Mouse (Mus musculus) heart, postnatal 0 days (tissue): ENCODE measurements around the gene Nhlrc2. TPM values are rescaled to one million over a fixed set of nuclear protein-coding genes. Genes with fewer than 3 reads are reported as not detected.
"Not testable (repeated sequence)": the region's sequence is repeated elsewhere in the genome, so short reads cannot be mapped to it uniquely, and the experiment has no call there.

Experiments
- ATAC-seq: fragments of 200-750 bp; cut with Nextera tagmentation; 2 replicates; pipeline ENCODE4 v1.8.0; 2017; ENCODE audit warnings: low read depth, moderate number of reproducible peaks, moderate library complexity; ENCODE audit not compliant: insufficient read depth
- DNase-seq: peaks from one replicate; pipeline ENCODE4 v3.0.0-alpha.2; 2016; ENCODE audit warnings: low spot score
- H3K27ac ChIP-seq: fragments of 300-500 bp; sonication (generic); 2 replicates; pipeline ENCODE4 v1.5.1; 2014; ENCODE audit warnings: low read depth, mild to moderate bottlenecking
- H3K27me3 ChIP-seq: fragments of 300-500 bp; sonication (generic); 2 replicates; pipeline ENCODE4 v1.6.1; 2014; ENCODE audit warnings: low read length, mixed read lengths; ENCODE audit not compliant: control insufficient read depth, insufficient read depth
- H3K36me3 ChIP-seq: fragments of 300-500 bp; sonication (generic); replicated peaks from 2 replicates; pipeline ENCODE4 v1.6.1; 2014; ENCODE audit warnings: low read length, mixed read lengths; ENCODE audit not compliant: control insufficient read depth, insufficient read depth
- H3K4me1 ChIP-seq: fragments of 300-500 bp; sonication (generic); 2 replicates; pipeline ENCODE4 v1.6.1; 2014; ENCODE audit warnings: antibody characterized with exemption; ENCODE audit not compliant: control insufficient read depth, insufficient read depth
- H3K4me2 ChIP-seq: fragments of 300-500 bp; sonication (generic); 2 replicates; pipeline ENCODE4 v1.6.1; 2014; ENCODE audit warnings: low read depth, mild to moderate bottlenecking, low read length, moderate library complexity
- H3K4me3 ChIP-seq: fragments of 300-500 bp; sonication (generic); 2 replicates; pipeline ENCODE4 v1.5.1; 2014; ENCODE audit warnings: low read depth, low read length
- H3K9ac ChIP-seq: fragments of 300-500 bp; sonication (generic); replicated peaks from 2 replicates; pipeline ENCODE4 v1.6.1; 2014; ENCODE audit warnings: low read depth, low read length, mixed read lengths
- H3K9me3 ChIP-seq: fragments of 300-500 bp; sonication (generic); replicated peaks from 2 replicates; pipeline ENCODE4 v1.6.1; 2016; ENCODE audit warnings: low read length; ENCODE audit not compliant: control insufficient read depth
- CTCF ChIP-seq: IDR thresholded peaks from 2 replicates; pipeline ENCODE4 v1.5.1; 2016; ENCODE audit warnings: antibody characterized with exemption, control low read depth, low read depth
- EP300 ChIP-seq: IDR thresholded peaks from 2 replicates; pipeline ENCODE4 v1.6.1; 2016; ENCODE audit warnings: antibody characterized with exemption, low read depth
- WGBS: fragments of 180-500 bp; shearing (Covaris S2); extraction: QIAGEN DNeasy Blood & Tissue Kit; methylation state at CpG from one replicate; pipeline ENCODE4 v1.1.7; 2014; 5-methylcytosine and 5-hydroxymethylcytosine counted together
- polyA plus RNA-seq: library from polyadenylated mRNA; unstranded; fragments of >200 nt; fragmentation: Nextera tagmentation; extraction: Ambion mirVana; gene quantifications from 2 replicates; pipeline ENCODE4 v1.2.1, GENCODE M21; 2015
- total RNA-seq: library from RNA; depleted of rRNA; stranded (reverse); fragments of >200 nt; gene quantifications from 2 replicates; pipeline ENCODE4 v1.2.3, GENCODE M21; 2014; ENCODE audit warnings: low replicate concordance; rRNA removed

Nhlrc2 gene
- total RNA-seq (28.9 and 30.4 TPM in 2 replicates), polyA plus RNA-seq (11.1 and 11.2 TPM in 2 replicates)

DNA sequence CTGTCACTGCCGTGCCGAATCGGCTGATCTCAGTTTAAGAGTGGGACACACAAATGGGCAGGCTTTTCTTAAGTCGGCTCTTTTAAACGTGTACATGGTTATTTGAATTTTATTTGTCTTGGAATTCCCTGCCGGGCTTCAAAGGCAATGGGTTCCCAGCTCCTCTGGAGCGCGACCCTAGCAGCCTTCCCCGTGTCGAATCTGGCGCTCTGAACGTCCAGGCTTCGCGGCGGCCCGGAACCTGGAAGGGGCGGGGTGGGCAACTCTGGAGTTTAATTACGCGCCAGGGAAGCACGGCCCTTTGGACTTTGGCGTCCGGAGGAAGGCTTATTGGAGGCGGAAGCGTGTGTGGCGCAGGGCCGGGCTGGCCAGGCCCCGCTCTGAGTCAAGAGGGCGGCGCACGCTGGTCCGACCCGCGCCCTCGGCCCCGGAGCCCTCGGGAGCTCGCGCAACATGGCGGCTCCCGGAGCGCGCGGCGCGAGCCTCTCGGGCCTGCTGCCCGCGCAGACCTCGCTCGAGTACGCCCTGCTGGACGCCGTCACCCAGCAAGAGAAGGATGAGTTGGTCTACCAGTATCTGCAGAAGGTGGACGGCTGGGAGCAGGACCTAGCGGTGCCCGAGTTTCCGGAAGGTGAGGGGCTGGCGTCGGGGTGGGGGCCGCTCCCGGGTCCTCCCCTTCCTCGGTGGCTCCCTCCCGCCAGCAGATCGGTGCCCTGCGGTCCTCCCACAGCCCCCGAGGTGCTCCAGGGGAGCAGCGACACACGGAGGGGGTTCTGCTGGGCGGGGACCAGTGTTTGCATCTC lies at the start of gene Nhlrc2:
Nhlrc2 (plus strand) TSS at position 32 of the 803 bp plus-strand sequence.
- under 1% methylated on average over 57 of the region's 69 CpGs for WGBS
- Histone ChIP-seq H3K9ac (peak within 1 kb of the TSS; percentile 95), H3K36me3 (peaks cover 26% of the 10 kb centered on the region), H3K27ac (peak within 1 kb of the TSS; percentile 97), H3K4me1 (peaks cover 18% of the 10 kb centered on the region), H3K4me2 (peak within 1 kb of the TSS; percentile 82), H3K27me3 (no peaks in the 10 kb centered on the region), H3K4me3 (peak within 1 kb of the TSS; percentile 90), H3K9me3 (no peaks in the 10 kb centered on the region)
- DNase-seq = peak; percentile 88
- no peak for TF ChIP-seq EP300
- no peak; the same call in 1 of the 2 replicates for TF ChIP-seq CTCF
- peak; percentile 90 for ATAC-seq

GRCm38 (mm10) chr19:56503069-56503468 lies 45.0 kb upstream of the Nhlrc2 start:
- not testable (repeated sequence) for H3K36me3 ChIP-seq, H3K4me3 ChIP-seq, H3K4me1 ChIP-seq, H3K9ac ChIP-seq, DNase-seq, H3K4me2 ChIP-seq, H3K27ac ChIP-seq, H3K27me3 ChIP-seq, H3K9me3 ChIP-seq
- peak; percentile 55; the same call in 1 of the 2 replicates for ATAC-seq
- WGBS = no CpG with 5 or more reads among the region's 5 CpGs

GRCm38 (mm10) chr19:56503525-56503924 lies 44.5 kb upstream of the Nhlrc2 start:
- H3K9me3 ChIP-seq, H3K4me1 ChIP-seq, H3K4me3 ChIP-seq, H3K9ac ChIP-seq, DNase-seq, H3K27me3 ChIP-seq, H3K36me3 ChIP-seq, H3K4me2 ChIP-seq, ATAC-seq, H3K27ac ChIP-seq: not testable (repeated sequence)
- no CpG with 5 or more reads among the region's 5 CpGs for WGBS

DNA sequence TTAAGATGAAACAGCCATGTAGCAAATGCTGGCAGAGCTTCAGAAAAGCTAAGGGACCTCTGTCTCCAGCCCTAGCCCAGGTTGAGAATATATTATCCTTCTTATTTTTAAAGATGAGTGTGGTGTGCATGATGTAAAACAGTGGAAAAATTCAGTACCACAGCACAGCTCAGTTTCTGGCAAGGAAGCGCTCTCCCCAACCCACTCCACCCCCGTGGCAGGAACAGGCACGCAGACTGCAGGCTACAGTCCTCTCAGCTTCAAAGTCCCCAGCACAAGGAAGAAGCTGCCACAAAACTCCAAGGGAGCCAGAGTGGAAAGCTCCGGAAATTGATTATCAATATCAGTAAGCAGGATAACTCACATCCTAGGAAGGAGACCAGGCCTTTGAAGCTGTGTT lies 36.9 kb upstream of the Nhlrc2 start:
- H3K4me3 ChIP-seq, H3K27ac ChIP-seq, H3K36me3 ChIP-seq, ATAC-seq, H3K27me3 ChIP-seq, H3K9ac ChIP-seq, H3K9me3 ChIP-seq, H3K4me1 ChIP-seq, DNase-seq, H3K4me2 ChIP-seq: not testable (repeated sequence)
- no CpG with 5 or more reads among the region's 4 CpGs for WGBS

DNA sequence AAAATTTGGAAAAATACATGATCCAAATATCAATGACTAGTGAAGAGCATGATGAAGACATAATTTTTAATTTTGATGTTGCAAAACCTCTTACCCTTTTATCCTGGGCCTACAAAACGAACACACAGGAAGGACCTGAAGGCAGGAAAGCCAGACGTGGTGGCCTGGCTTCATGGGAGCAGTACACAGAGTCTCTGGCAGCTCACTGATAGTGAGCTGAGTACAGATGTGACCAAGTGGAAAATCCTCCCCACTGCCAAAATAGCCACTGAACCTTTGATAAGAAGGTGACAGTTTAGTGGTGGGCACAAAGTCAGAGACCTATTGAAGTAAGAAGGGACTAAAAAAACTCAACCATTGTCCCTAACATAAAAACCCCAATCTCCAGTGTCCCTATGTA lies 34.5 kb upstream of the Nhlrc2 start:
- H3K4me3 ChIP-seq, DNase-seq, H3K9me3 ChIP-seq, H3K36me3 ChIP-seq, H3K4me2 ChIP-seq, H3K9ac ChIP-seq, H3K4me1 ChIP-seq, H3K27me3 ChIP-seq, H3K27ac ChIP-seq: not testable (repeated sequence)
- ATAC-seq = peak; percentile 70; the same call in 1 of the 2 replicates
- no CpG with 5 or more reads among the region's 2 CpGs for WGBS

- not testable (repeated sequence) for H3K9me3 ChIP-seq, H3K27ac ChIP-seq, H3K4me3 ChIP-seq, H3K9ac ChIP-seq, H3K4me2 ChIP-seq, DNase-seq, H3K27me3 ChIP-seq, ATAC-seq, H3K36me3 ChIP-seq, H3K4me1 ChIP-seq
- no CpG with 5 or more reads among the region's 7 CpGs for WGBS
These were observed 28.7 kb upstream of the Nhlrc2 start for GRCm38 (mm10) chr19:56519408-56519807.

DNA sequence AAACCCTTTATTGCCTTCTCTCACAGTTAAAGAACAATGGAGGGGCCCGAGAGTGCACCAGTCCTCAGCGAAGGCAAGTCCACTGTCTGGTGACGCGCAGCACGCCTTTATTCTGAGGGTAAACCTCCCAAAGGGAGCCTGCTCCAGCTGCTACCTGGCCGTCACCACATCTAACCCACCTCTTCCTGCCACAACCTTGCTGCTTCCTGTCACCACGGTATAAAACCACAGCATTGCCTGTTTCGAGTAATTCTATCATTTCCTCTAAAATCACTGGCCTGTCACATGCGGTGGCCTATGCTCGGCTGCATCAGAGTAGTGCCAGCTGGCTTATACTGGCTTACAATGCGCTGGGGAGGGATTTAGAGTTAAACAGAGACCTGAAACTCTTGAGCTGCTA lies 17.5 kb upstream of the Nhlrc2 start:
- ATAC-seq, H3K36me3 ChIP-seq, H3K9me3 ChIP-seq, H3K9ac ChIP-seq, H3K27ac ChIP-seq, DNase-seq, H3K4me3 ChIP-seq, H3K4me2 ChIP-seq, H3K27me3 ChIP-seq: not testable (repeated sequence)
- peaks cover 14% of the 10 kb centered on the region; the same call in 1 of the 2 replicates for H3K4me1 ChIP-seq
- no CpG with 5 or more reads among the region's 11 CpGs for WGBS
